ENCODE assay signal across 29 mouse cellular contexts in genomic region chr11:61356111-61356510, GRCm38 (mm10). TPM values are rescaled to one million over a fixed set of nuclear protein-coding genes. Genes with fewer than 3 reads are reported as not detected.
DNase-seq lines count a peak whose midpoint lies in the region; ATAC-seq and TF ChIP-seq lines count a peak whose summit lies in the region.
"Had no signal": no experiment of that assay in that cellular context is flagged by ENCODE, and none has a peak within 500 bp of the region (broad histone marks: within the 10 kb centered on the region; RNA-seq: fewer than 3 reads in every experiment).

No protein-coding gene starts in this region.

- no peak for ATAC-seq in limb, embryonic 15.5 days (ENCODE audit: insufficient number of reproducible peaks, low FRiP score, low TSS enrichment, low read depth)
- ATAC-seq in lung, embryonic 16.5 days (ENCODE audit: low read depth) = no peak
- ATAC-seq in stomach, postnatal 0 days (ENCODE audit: low FRiP score, low TSS enrichment) = no peak
- ATAC-seq: CD4-positive, CD25-positive, alpha-beta regulatory T cell, adult 4 months; forebrain, embryonic 15.5 days had no signal

- TF ChIP-seq CTCF in stomach, postnatal 0 days (IDR thresholded peaks at IDR 0.05; ENCODE audit: low read depth) = no peak

- H3K4me1 ChIP-seq in limb, embryonic 15.5 days = peaks cover 9% of the 10 kb centered on the region
- no peaks in the 10 kb centered on the region for H3K4me1 ChIP-seq in limb, embryonic 10.5 days
- peaks cover 8% of the 10 kb centered on the region; the same call in 1 of the 2 replicates for H3K4me1 ChIP-seq in lung, embryonic 16.5 days (replicated peaks; ENCODE audit: control insufficient read depth, insufficient read depth, low read length)
- H3K4me1 ChIP-seq in stomach, postnatal 0 days (replicated peaks; ENCODE audit: control insufficient read depth, insufficient read depth) = no peaks in the 10 kb centered on the region
- H3K4me1 ChIP-seq: forebrain, embryonic 15.5 days; heart, embryonic 12.5 days; heart, embryonic 15.5 days had no signal

- no peak overlapping the region for H3K4me3 ChIP-seq in limb, embryonic 15.5 days
- no peak overlapping the region for H3K4me3 ChIP-seq in limb, embryonic 10.5 days
- no peak overlapping the region for H3K4me3 ChIP-seq in lung, embryonic 16.5 days (ENCODE audit: low read length)
- no peak overlapping the region for H3K4me3 ChIP-seq in stomach, postnatal 0 days (ENCODE audit: low read depth, low read length)
- H3K4me3 ChIP-seq: embryonic facial prominence, embryonic 10.5 days; embryonic facial prominence, embryonic 13.5 days; erythroblast, embryonic 14.5 days; forebrain, embryonic 12.5 days; forebrain, embryonic 15.5 days; heart, embryonic 12.5 days; heart, embryonic 15.5 days; hindbrain, embryonic 10.5 days had no signal

- no peak overlapping the region for H3K4me2 ChIP-seq in limb, embryonic 15.5 days
- no peak overlapping the region for H3K4me2 ChIP-seq in lung, embryonic 16.5 days (ENCODE audit: low read depth, low read length)
- no peak overlapping the region for H3K4me2 ChIP-seq in stomach, postnatal 0 days (replicated peaks; ENCODE audit: low read depth)
- H3K4me2 ChIP-seq: embryonic facial prominence, embryonic 13.5 days; forebrain, embryonic 12.5 days; forebrain, embryonic 15.5 days; heart, embryonic 12.5 days; heart, embryonic 15.5 days had no signal

- no peaks in the 10 kb centered on the region for H3K27me3 ChIP-seq in limb, embryonic 15.5 days
- 0 out of 2 replicates have a peak, but pooled peaks cover 8% of the 10 kb centered on the region for H3K27me3 ChIP-seq in limb, embryonic 10.5 days (ENCODE audit: low read depth, poor library complexity, severe bottlenecking)
- no peaks in the 10 kb centered on the region; the same call in 1 of the 2 replicates for H3K27me3 ChIP-seq in lung, embryonic 16.5 days (ENCODE audit: control insufficient read depth, insufficient read depth, low read depth, low read length)
- no peaks in the 10 kb centered on the region for H3K27me3 ChIP-seq in stomach, postnatal 0 days (ENCODE audit: control insufficient read depth, insufficient read depth, low read length)
- H3K27me3 ChIP-seq: embryonic facial prominence, embryonic 13.5 days; forebrain, embryonic 12.5 days; forebrain, embryonic 15.5 days; heart, embryonic 12.5 days had no signal

- H3K9ac ChIP-seq in limb, embryonic 15.5 days = no peak overlapping the region
- H3K9ac ChIP-seq in lung, embryonic 16.5 days (ENCODE audit: low read length) = no peak overlapping the region
- H3K9ac ChIP-seq in stomach, postnatal 0 days (ENCODE audit: low read length) = 0 out of 2 replicates have a peak overlapping the region, but pooled peaks have one; percentile 35
- H3K9ac ChIP-seq: embryonic facial prominence, embryonic 13.5 days; forebrain, embryonic 12.5 days; forebrain, embryonic 15.5 days; heart, embryonic 12.5 days; heart, embryonic 15.5 days had no signal

- H3K36me3 ChIP-seq in limb, embryonic 15.5 days = no peaks in the 10 kb centered on the region
- H3K36me3 ChIP-seq in limb, embryonic 10.5 days = no peaks in the 10 kb centered on the region
- no peaks in the 10 kb centered on the region for H3K36me3 ChIP-seq in lung, embryonic 16.5 days (ENCODE audit: control insufficient read depth, insufficient read depth, low read length)
- H3K36me3 ChIP-seq in stomach, postnatal 0 days (ENCODE audit: control insufficient read depth, insufficient read depth, low read length) = no peaks in the 10 kb centered on the region
- H3K36me3 ChIP-seq: embryonic facial prominence, embryonic 10.5 days; embryonic facial prominence, embryonic 13.5 days; forebrain, embryonic 12.5 days; forebrain, embryonic 15.5 days; heart, embryonic 15.5 days; hindbrain, embryonic 10.5 days had no signal

- 74% methylated on average over 6 of the region's 6 CpGs for WGBS in limb, embryonic 15.5 days
- WGBS in limb, embryonic 10.5 days = 86% methylated on average over 6 of the region's 6 CpGs
- 50% methylated on average over 6 of the region's 6 CpGs for WGBS in lung, embryonic 16.5 days
- WGBS in stomach, postnatal 0 days = 59% methylated on average over 6 of the region's 6 CpGs

- no peak for TF ChIP-seq EP300 in stomach, postnatal 0 days (optimal IDR thresholded peaks at IDR 0.05)

- H3K27ac ChIP-seq in limb, embryonic 15.5 days = 0 out of 2 replicates have a peak overlapping the region, but pooled peaks have one; percentile 17
- no peak overlapping the region for H3K27ac ChIP-seq in limb, embryonic 10.5 days
- H3K27ac ChIP-seq in lung, embryonic 16.5 days (ENCODE audit: low read length) = 0 out of 2 replicates have a peak overlapping the region, but pooled peaks have one; percentile 10
- H3K27ac ChIP-seq in stomach, postnatal 0 days (replicated peaks) = no peak overlapping the region
- H3K27ac ChIP-seq: embryonic facial prominence, embryonic 10.5 days; embryonic facial prominence, embryonic 13.5 days; forebrain, embryonic 12.5 days; forebrain, embryonic 15.5 days; heart, embryonic 15.5 days; hindbrain, embryonic 10.5 days had no signal

- peak; percentile 53 to 64 for DNase-seq in kidney, adult 8-10 months
- DNase-seq in kidney, postnatal 10 days = no peak
- DNase-seq in limb, embryonic 10.5 days (ENCODE audit: low spot score) = no peak
- DNase-seq in lung, postnatal 10 days = no peak
- no peak for DNase-seq in stomach, postnatal 0 days (ENCODE audit: low spot score)
- no peak for DNase-seq in c-Kit-positive CD71-positive TER-119-positive erythroid progenitor cells, embryonic 14.5 days (ENCODE audit: low spot score)
- DNase-seq: adrenal gland, adult 2 months; adrenal gland, postnatal 14 days; cerebellum, adult 11-12 months; cerebellum, adult 8-10 months; cerebellum, postnatal 10 days; cerebellum, postnatal 36 days; embryo, embryonic 11 days; gastrocnemius, postnatal 25 days; heart, adult 18-20 months; heart, postnatal 10 days; heart, postnatal 36 days had no signal

- no peaks in the 10 kb centered on the region for H3K9me3 ChIP-seq in limb, embryonic 15.5 days
- no peaks in the 10 kb centered on the region for H3K9me3 ChIP-seq in limb, embryonic 10.5 days (replicated peaks)
- no peaks in the 10 kb centered on the region for H3K9me3 ChIP-seq in lung, embryonic 16.5 days (ENCODE audit: control insufficient read depth, low read length)
- no peaks in the 10 kb centered on the region for H3K9me3 ChIP-seq in stomach, postnatal 0 days (ENCODE audit: control insufficient read depth, low read length)
- H3K9me3 ChIP-seq: embryonic facial prominence, embryonic 10.5 days; embryonic facial prominence, embryonic 13.5 days; forebrain, embryonic 12.5 days; forebrain, embryonic 15.5 days; heart, embryonic 12.5 days; heart, embryonic 15.5 days; hindbrain, embryonic 10.5 days had no signal

RNA-seq across cellular contexts. Expression of gene Slc47a2, which starts 13.5 kb away (rescaled TPM):
- polyA plus RNA-seq in limb, embryonic 15.5 days (2015; fragmentation: Nextera tagmentation; extraction: Ambion mirVana) = not detected in 2 replicates
- polyA plus RNA-seq in limb, embryonic 10.5 days (2016; fragmentation: Nextera tagmentation; extraction: Ambion mirVana) = not detected in 2 replicates
- 0.26 and 0.69 TPM in 2 replicates for polyA plus RNA-seq in lung, embryonic 16.5 days (2015; fragmentation: Nextera tagmentation; extraction: Ambion mirVana)
- 0.12 and 0.29 TPM in 2 replicates for polyA plus RNA-seq in stomach, postnatal 0 days (2015; fragmentation: Nextera tagmentation; extraction: Ambion mirVana)
- polyA plus RNA-seq: C2C12; CD4-positive, CD25-positive, alpha-beta regulatory T cell, adult 4 months; embryonic facial prominence, embryonic 10.5 days; embryonic facial prominence, embryonic 13.5 days; erythroblast, embryonic 14.5 days; forebrain, embryonic 12.5 days; forebrain, embryonic 15.5 days; heart, embryonic 12.5 days; hindbrain, embryonic 10.5 days had no signal

RNA-seq across cellular contexts. Expression of gene Slc47a1, which starts 22.0 kb away (rescaled TPM):
- 0.97 and 1.6 TPM in 2 replicates for polyA plus RNA-seq in limb, embryonic 15.5 days (2015; fragmentation: Nextera tagmentation; extraction: Ambion mirVana)
- 0.05 and 0.13 TPM in 2 replicates for polyA plus RNA-seq in limb, embryonic 10.5 days (2016; fragmentation: Nextera tagmentation; extraction: Ambion mirVana)
- 3.6 and 4.5 TPM in 2 replicates for polyA plus RNA-seq in lung, embryonic 16.5 days (2015; fragmentation: Nextera tagmentation; extraction: Ambion mirVana)
- polyA plus RNA-seq in stomach, postnatal 0 days (2015; fragmentation: Nextera tagmentation; extraction: Ambion mirVana) = 1.3 and 1.4 TPM in 2 replicates
- polyA plus RNA-seq: CD4-positive, CD25-positive, alpha-beta regulatory T cell, adult 4 months; erythroblast, embryonic 14.5 days; forebrain, embryonic 12.5 days had no signal

Comparison
In these comparisons a context has a peak if more than half of its experiments do, and no peak if none do; other contexts are left out.
1. DNase-seq: peak in kidney, adult 8-10 months (2 of 2); none in kidney, postnatal 10 days (single experiment), limb, embryonic 10.5 days (single experiment), lung, postnatal 10 days (single experiment), stomach, postnatal 0 days (single experiment) and c-Kit-positive CD71-positive TER-119-positive erythroid progenitor cells, embryonic 14.5 days (single experiment).
2. H3K27ac ChIP-seq: peak in limb, embryonic 15.5 days (single experiment) and lung, embryonic 16.5 days (single experiment); none in limb, embryonic 10.5 days (single experiment) and stomach, postnatal 0 days (single experiment).